Mouse (Mus musculus) v-Abl transformed pro-B cells (cell line): Measurements from ENCODE around the gene B3glct.

Source experiments
- in situ Hi-C, 2 experiments: fragments of 400-800 bp; cut with MboI; formaldehyde crosslinking; loops; one replicate each; pipeline ENCODE4 v1.15.1; 2025; ENCODE audit not compliant: unreplicated experiment in 2 of 2

Gene B3glct

GRCm38 (mm10) chr5:149740145-149740544 lies 62.1 kb downstream of the B3glct start:
- in situ Hi-C loops: no loop called here

GRCm38 (mm10) chr5:149740703-149741102 lies 62.7 kb downstream of the B3glct start:
- in situ Hi-C loops: no loop called here

GRCm38 (mm10) chr5:149742286-149742685 lies 64.3 kb downstream of the B3glct start:
- in situ Hi-C loops: no loop called here

- in situ Hi-C loops: no loop called here
Observed at GRCm38 (mm10) chr5:149745079-149745478, 67.0 kb downstream of the B3glct start.

- in situ Hi-C loops: no loop called here
Observed at GRCm38 (mm10) chr5:149748640-149749580, 70.9 kb downstream of the B3glct start.

- in situ Hi-C loops: no loop called here
Observed at GRCm38 (mm10) chr5:149751861-149752260, 73.8 kb downstream of the B3glct start.

GRCm38 (mm10) chr5:149753073-149753472 lies 75.0 kb downstream of the B3glct start:
- in situ Hi-C loops: no loop called here

GRCm38 (mm10) chr5:149767116-149767515 lies 89.1 kb downstream of the B3glct start:
- in situ Hi-C loops: no loop called here

GRCm38 (mm10) chr5:149767651-149768301 lies 89.7 kb downstream of the B3glct start:
- in situ Hi-C loops: no loop called here

GRCm38 (mm10) chr5:149769666-149770065 lies 91.6 kb downstream of the B3glct start:
- in situ Hi-C loops: no loop called here

GRCm38 (mm10) chr5:149776038-149776437 lies 98.0 kb downstream of the B3glct start:
- in situ Hi-C loops: no loop called here

GRCm38 (mm10) chr5:149779740-149780139 lies 101.7 kb downstream of the B3glct start:
- in situ Hi-C loops: no loop called here

GRCm38 (mm10) chr5:149780411-149780810 lies 102.4 kb downstream of the B3glct start:
- in situ Hi-C loops: no loop called here

- in situ Hi-C loops: no loop called here
Observed at GRCm38 (mm10) chr5:149790087-149790486, 112.1 kb downstream of the B3glct start.

- in situ Hi-C loops: no loop called here
Observed at GRCm38 (mm10) chr5:149810071-149810470, 132.0 kb downstream of the B3glct start.

GRCm38 (mm10) chr5:149811835-149812234 lies 133.8 kb downstream of the B3glct start:
- in situ Hi-C loops: no loop called here
